Mouse (Mus musculus): ENCODE measurements around the gene Mtor.

Mtor gene

GRCm38 (mm10) chr4:148484511-148484910 is 36.1 kb downstream of the Mtor start:
- peak in 1 of 2 experiments; percentile 53 for DNase-seq (ENCODE audit: low spot score in 2 of 2)

GRCm38 (mm10) chr4:148487841-148488240 is 39.4 kb downstream of the Mtor start:
- no peak for DNase-seq (ENCODE audit: low spot score in 2 of 2)

GRCm38 (mm10) chr4:148490502-148490901 is 42.1 kb downstream of the Mtor start:
- DNase-seq (ENCODE audit: low spot score in 2 of 2), result no peak

GRCm38 (mm10) chr4:148491448-148491847 is 43.0 kb downstream of the Mtor start:
- peak in 1 of 2 experiments; percentile 57 for DNase-seq (ENCODE audit: low spot score in 2 of 2)

GRCm38 (mm10) chr4:148495160-148495559 is 46.7 kb downstream of the Mtor start:
- DNase-seq (ENCODE audit: low spot score in 2 of 2), result no peak

- peak in 1 of 2 experiments; percentile 53 for DNase-seq (ENCODE audit: low spot score in 2 of 2)
These were observed 47.7 kb downstream of the Mtor start for GRCm38 (mm10) chr4:148495874-148496689.

- DNase-seq (ENCODE audit: low spot score in 2 of 2), result no peak
These were observed 52.0 kb downstream of the Mtor start, which contains the start of gene Angptl7 for GRCm38 (mm10) chr4:148500410-148500867. Gene Angptl7 (minus strand): TSS chr4:148500460.

GRCm38 (mm10) chr4:148504497-148504959 is 56.1 kb downstream of the Mtor start:
- peak in 1 of 2 experiments; percentile 55 for DNase-seq (ENCODE audit: low spot score in 2 of 2)

GRCm38 (mm10) chr4:148507585-148507984 is 59.2 kb downstream of the Mtor start:
- DNase-seq (ENCODE audit: low spot score in 2 of 2), result no peak

GRCm38 (mm10) chr4:148508084-148508849 is 59.9 kb downstream of the Mtor start:
- no peak for DNase-seq (ENCODE audit: low spot score in 2 of 2)

GRCm38 (mm10) chr4:148509450-148510084 is 61.2 kb downstream of the Mtor start:
- DNase-seq (ENCODE audit: low spot score in 2 of 2), result no peak

GRCm38 (mm10) chr4:148510691-148511090 is 62.3 kb downstream of the Mtor start:
- DNase-seq (ENCODE audit: low spot score in 2 of 2), result no peak

- DNase-seq (ENCODE audit: low spot score in 2 of 2), result no peak
These were observed 62.9 kb downstream of the Mtor start for GRCm38 (mm10) chr4:148511334-148511733.

- DNase-seq (ENCODE audit: low spot score in 2 of 2), result no peak
These were observed 64.7 kb downstream of the Mtor start for GRCm38 (mm10) chr4:148513021-148513559.

- DNase-seq (ENCODE audit: low spot score in 2 of 2), result no peak
These were observed 66.9 kb downstream of the Mtor start for GRCm38 (mm10) chr4:148515313-148515712.

- no peak for DNase-seq (ENCODE audit: low spot score in 2 of 2)
These were observed 69.4 kb downstream of the Mtor start for GRCm38 (mm10) chr4:148517809-148518208.

- no peak for DNase-seq (ENCODE audit: low spot score in 2 of 2)
These were observed 69.9 kb downstream of the Mtor start for GRCm38 (mm10) chr4:148518235-148518795.

GRCm38 (mm10) chr4:148523538-148523937 is 75.1 kb downstream of the Mtor start:
- DNase-seq (ENCODE audit: low spot score in 2 of 2), result no peak

GRCm38 (mm10) chr4:148527158-148527910 is 78.9 kb downstream of the Mtor start:
- DNase-seq (ENCODE audit: low spot score in 2 of 2), result no peak

- no peak for DNase-seq (ENCODE audit: low spot score in 2 of 2)
These were observed 81.9 kb downstream of the Mtor start for GRCm38 (mm10) chr4:148530351-148530750.

- no peak for DNase-seq (ENCODE audit: low spot score in 2 of 2)
These were observed 82.4 kb downstream of the Mtor start for GRCm38 (mm10) chr4:148530778-148531177.
